Mouse (Mus musculus): ENCODE data around the gene R3hdm2.

DNA sequence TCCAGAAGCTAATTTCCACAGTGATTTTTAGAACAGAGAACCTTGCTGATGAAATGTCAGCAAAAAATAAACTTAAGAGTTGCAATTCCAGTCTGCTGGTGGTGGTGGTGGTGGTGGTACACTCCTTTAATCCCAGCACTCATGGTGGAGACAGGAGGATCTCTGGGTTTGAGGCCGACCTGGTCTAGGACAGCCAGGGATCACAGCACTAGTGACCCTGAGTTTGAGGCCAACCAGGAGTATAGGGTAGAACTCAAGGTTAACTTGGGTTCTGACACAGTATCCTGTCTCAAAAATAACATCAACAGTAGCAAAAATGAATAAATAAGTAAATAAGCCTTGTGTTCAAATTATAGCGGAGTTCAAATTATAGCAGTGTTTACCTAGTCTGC is 1.6 kb downstream of the R3hdm2 start:
- no peak for TF ChIP-seq CTCF (IDR thresholded peaks at IDR 0.05 in 2 of 3, conservative IDR thresholded peaks at IDR 0.05 in 1 of 3; ENCODE audit: control insufficient read depth in 1 of 3, insufficient read depth in 1 of 3, low read depth in 2 of 3, low read length in 3 of 3, poor library complexity in 1 of 3, severe bottlenecking in 1 of 3)
- no peak for TF ChIP-seq TBP (IDR thresholded peaks at IDR 0.05; ENCODE audit: low read depth, low read length)
- TF ChIP-seq MAFK (IDR thresholded peaks at IDR 0.05; ENCODE audit: borderline replicate concordance, low read depth, low read length): no peak
- 0 out of 2 replicates have a peak, but pooled peaks have one; percentile 15 for TF ChIP-seq POLR2AphosphoS2 (IDR thresholded peaks at IDR 0.05; ENCODE audit: low read length)
- no peak for TF ChIP-seq POLR2A (IDR thresholded peaks at IDR 0.05; ENCODE audit: control insufficient read depth in 1 of 2, insufficient read depth in 1 of 2, low read depth in 1 of 2, low read length in 2 of 2, poor library complexity in 1 of 2)
- TF ChIP-seq ZC3H11A (IDR thresholded peaks at IDR 0.05; ENCODE audit: low read depth, low read length): no peak
- no peak for TF ChIP-seq MAX (IDR thresholded peaks at IDR 0.05; ENCODE audit: low read length)
- TF ChIP-seq EP300 (IDR thresholded peaks at IDR 0.05; ENCODE audit: low read depth in 1 of 2, low read length in 2 of 2): no peak
- TF ChIP-seq SIN3A (IDR thresholded peaks at IDR 0.05; ENCODE audit: low read length): no peak
- TF ChIP-seq CHD2 (IDR thresholded peaks at IDR 0.05; ENCODE audit: low read length): no peak
- TF ChIP-seq NELFE (IDR thresholded peaks at IDR 0.05; ENCODE audit: low read depth, low read length): no peak
- TF ChIP-seq JUND (IDR thresholded peaks at IDR 0.05; ENCODE audit: low read depth, low read length): no peak

Data from MEL (cell line).